Mouse (Mus musculus) ES-E14 (cell line): ENCODE measurements at regions not wholly inside any gene's neighbourhood (a gene's known extent, or its start where the extent isn't known, plus 50 kb on each side); places are given as distances from the start of the nearest gene placed in this dataset.

Source experiments
- CHD2 ChIP-seq: IDR thresholded peaks from 2 replicates; pipeline ENCODE4 v1.6.1; 2014; ENCODE audit warnings: mild to moderate bottlenecking, low read depth, low read length, inconsistent platforms
- HCFC1 ChIP-seq: IDR thresholded peaks from 2 replicates; pipeline ENCODE4 v1.6.1; 2012; ENCODE audit warnings: low read length, inconsistent platforms, borderline replicate concordance; ENCODE audit not compliant: insufficient read depth
- MAFK ChIP-seq: IDR thresholded peaks from 2 replicates; pipeline ENCODE4 v1.6.1; 2014; ENCODE audit warnings: mild to moderate bottlenecking, low read depth, low read length, inconsistent platforms; ENCODE audit not compliant: insufficient read depth
- ZNF384 ChIP-seq: IDR thresholded peaks from 2 replicates; pipeline ENCODE4 v1.6.1; 2012; ENCODE audit warnings: low read depth, low read length, inconsistent platforms

GRCm38 (mm10) chr8:66782656-66783055 lies 77.4 kb upstream of the Naf1 start:
- no peak for TF ChIP-seq MAFK
- TF ChIP-seq HCFC1, result no peak
- TF ChIP-seq ZNF384, result no peak
- TF ChIP-seq CHD2, result no peak
